Mouse (Mus musculus) CD4-positive, CD25-positive, alpha-beta regulatory T cell, adult 4 months (primary cell): Measurements from ENCODE around the gene Tet2. TPM values are rescaled to one million over a fixed set of nuclear protein-coding genes. Genes with fewer than 3 reads are reported as not detected.

ENCODE experiments used
- ATAC-seq: one replicate; pipeline ENCODE4 v1.8.0; 2017
- polyA plus RNA-seq, 2 experiments: library from polyadenylated mRNA; unstranded; fragments of 100-300 nt; shearing (Covaris generic); gene quantifications; one replicate each; pipeline ENCODE4 v1.2.1; 2017

Gene Tet2
- polyA plus RNA-seq, 2 experiments from 2014 or later: 47.0 to 65.9 TPM

- no peak for ATAC-seq
These were observed 109.7 kb downstream of the Tet2 start for GRCm38 (mm10) chr3:133435141-133435773.

DNA sequence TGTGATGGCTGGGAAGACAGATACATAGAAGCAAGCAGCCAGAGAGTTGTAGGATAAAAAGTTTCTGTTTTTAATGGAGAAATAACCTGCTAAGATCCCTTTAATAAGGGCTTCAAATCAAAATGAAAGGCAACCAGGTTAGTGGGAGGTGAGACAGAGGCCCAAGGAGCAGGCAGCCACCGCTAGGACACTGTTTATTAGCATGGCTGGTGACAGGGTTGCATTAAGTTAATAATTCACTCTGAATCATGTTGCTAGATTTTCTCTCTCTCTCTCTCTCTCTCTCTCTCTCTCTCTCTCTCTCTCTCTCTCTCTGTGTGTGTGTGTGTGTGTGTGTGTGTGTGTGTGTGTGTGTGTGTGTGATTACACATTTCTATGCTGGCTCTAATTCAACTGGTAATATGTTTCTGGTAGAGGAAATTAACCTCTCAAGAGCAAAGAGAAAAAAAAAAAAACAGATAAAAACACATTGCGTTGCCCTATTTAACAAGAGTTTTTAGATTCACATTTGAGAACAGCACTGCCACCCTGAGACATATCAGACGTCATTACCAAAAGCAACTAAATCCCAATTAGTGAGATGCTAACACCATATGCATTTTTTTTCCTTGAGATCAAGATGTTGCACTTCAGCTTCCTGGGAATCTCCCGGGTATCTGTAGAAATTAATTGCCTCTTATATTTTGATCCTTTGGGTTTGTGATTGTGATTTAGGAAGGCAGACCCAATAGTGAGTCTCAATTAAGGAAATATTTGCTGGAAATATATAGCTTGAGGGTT lies 115.4 kb downstream of the Tet2 start:
- no peak for ATAC-seq

- ATAC-seq: no peak
These were observed 116.9 kb downstream of the Tet2 start for GRCm38 (mm10) chr3:133428003-133428402.

- ATAC-seq: no peak
These were observed 121.9 kb downstream of the Tet2 start for GRCm38 (mm10) chr3:133423073-133423472.

GRCm38 (mm10) chr3:133414747-133415146 lies 130.2 kb downstream of the Tet2 start:
- no peak for ATAC-seq

Other genes starting within 250 kb of the Tet2 start
- 10 to 100 TPM; 14.8 to 25.9 TPM for gene Ppa2, start 235.0 kb downstream of the Tet2 start, polyA plus RNA-seq